Mouse (Mus musculus): ENCODE measurements around the gene Ang. TPM values are rescaled to one million over a fixed set of nuclear protein-coding genes. Genes with fewer than 3 reads are reported as not detected.

Ang gene
- polyA plus RNA-seq, 1 experiment from 2014 or later: 2.2 TPM

DNA sequence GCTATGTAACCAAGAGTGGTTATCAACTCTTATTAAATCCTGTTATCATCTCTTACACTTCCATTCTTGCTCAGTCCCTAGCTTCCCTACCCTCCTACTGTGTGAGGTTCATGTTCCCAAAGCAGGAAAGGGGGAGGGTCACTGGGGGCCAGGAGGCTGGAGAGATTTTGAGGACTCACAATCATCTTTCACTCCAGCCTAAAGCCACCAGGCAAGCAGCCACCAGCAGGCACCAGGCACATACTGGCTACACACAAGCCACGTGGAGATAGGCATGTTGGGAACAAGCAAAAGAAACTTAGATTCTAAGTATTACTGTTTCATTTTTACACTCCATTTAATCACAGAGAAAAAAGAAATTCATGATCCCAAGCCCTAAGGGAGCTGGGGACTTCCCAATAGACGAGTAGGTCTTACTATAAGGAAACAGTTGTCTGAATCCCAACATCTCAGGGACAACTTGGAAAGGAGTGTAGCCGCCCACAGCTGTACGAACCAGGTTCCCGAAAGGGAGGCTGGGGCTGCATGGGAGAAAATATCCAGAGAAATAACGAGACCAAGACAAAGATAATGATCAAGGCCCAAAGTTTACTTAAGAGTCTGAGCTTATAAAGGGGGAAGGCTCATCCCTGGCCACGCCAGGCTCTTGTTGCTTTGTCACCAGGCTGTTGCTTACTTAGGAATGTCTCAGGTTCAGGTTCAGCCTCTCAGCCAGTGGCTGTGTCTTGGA, 40.3 kb downstream of the Ang start:
- Histone ChIP-seq H3K4me3 (ENCODE audit: low read depth, low read length) (no peak overlapping the region), H3K36me3 (ENCODE audit: control insufficient read depth, insufficient read depth, low read length) (no peaks in the 10 kb centered on the region), H3K27me3 (ENCODE audit: control insufficient read depth, insufficient read depth, low read length) (no peaks in the 10 kb centered on the region), H3K27ac (ENCODE audit: low read depth, low read length) (no peak overlapping the region), H3K4me1 (ENCODE audit: control insufficient read depth, insufficient read depth, low read length) (no peaks in the 10 kb centered on the region), H3K9me3 (ENCODE audit: control insufficient read depth, low read length) (no peaks in the 10 kb centered on the region), H3K9ac (ENCODE audit: low read length) (no peak overlapping the region), H3K4me2 (ENCODE audit: low read depth) (no peak overlapping the region)
- DNase-seq (ENCODE audit: low spot score) (no peak), ATAC-seq (ENCODE audit: insufficient read depth, low FRiP score, low TSS enrichment) (no peak)
- 82% methylated on average over 7 of the region's 7 CpGs for WGBS

GRCm38 (mm10) chr14:51132372-51132771, 41.4 kb downstream of the Ang start:
- Histone ChIP-seq H3K4me3 (ENCODE audit: low read depth, low read length) (no peak overlapping the region), H3K36me3 (ENCODE audit: control insufficient read depth, insufficient read depth, low read length) (no peaks in the 10 kb centered on the region), H3K9me3 (ENCODE audit: control insufficient read depth, low read length) (no peaks in the 10 kb centered on the region), H3K9ac (ENCODE audit: low read length) (no peak overlapping the region), H3K27ac (ENCODE audit: low read depth, low read length) (no peak overlapping the region), H3K4me1 (ENCODE audit: control insufficient read depth, insufficient read depth, low read length) (no peaks in the 10 kb centered on the region), H3K27me3 (ENCODE audit: control insufficient read depth, insufficient read depth, low read length) (no peaks in the 10 kb centered on the region), H3K4me2 (ENCODE audit: low read depth) (no peak overlapping the region)
- WGBS: 90% methylated on average over 4 of the region's 4 CpGs
- ATAC-seq (ENCODE audit: insufficient read depth, low FRiP score, low TSS enrichment) (no peak), DNase-seq (ENCODE audit: low spot score) (no peak)

DNA sequence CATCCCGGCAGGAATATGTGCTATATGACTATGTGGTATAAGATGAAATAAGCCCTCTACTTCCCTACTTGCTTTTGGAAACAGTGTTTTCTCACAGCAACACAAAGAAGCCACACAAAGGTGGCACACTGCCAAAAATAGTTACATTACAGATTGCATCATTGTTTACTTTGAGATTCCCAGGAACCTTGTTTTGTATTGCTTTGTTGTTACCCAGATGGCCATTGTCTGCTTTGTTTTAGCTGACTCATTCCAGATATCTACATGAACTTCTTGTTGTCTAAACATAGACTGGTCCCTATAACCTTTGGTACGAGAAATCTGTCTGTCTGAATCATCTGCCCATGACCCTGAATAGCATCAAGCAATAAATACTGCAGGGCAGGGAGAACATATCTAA, 49.4 kb downstream of the Ang start:
- no peaks in the 10 kb centered on the region for H3K9me3 ChIP-seq (ENCODE audit: control insufficient read depth, low read length)
- H3K36me3 ChIP-seq (ENCODE audit: control insufficient read depth, insufficient read depth, low read length): no peaks in the 10 kb centered on the region
- H3K9ac ChIP-seq (ENCODE audit: low read length): no peak overlapping the region
- no peaks in the 10 kb centered on the region for H3K4me1 ChIP-seq (ENCODE audit: control insufficient read depth, insufficient read depth, low read length)
- no peaks in the 10 kb centered on the region for H3K27me3 ChIP-seq (ENCODE audit: control insufficient read depth, insufficient read depth, low read length)
- no peak overlapping the region for H3K4me2 ChIP-seq (ENCODE audit: low read depth)
- ATAC-seq (ENCODE audit: insufficient read depth, low FRiP score, low TSS enrichment) (no peak), DNase-seq (ENCODE audit: low spot score) (no peak)
- no peak overlapping the region for H3K27ac ChIP-seq (ENCODE audit: low read depth, low read length)
- no peak overlapping the region for H3K4me3 ChIP-seq (ENCODE audit: low read depth, low read length)
- 75% methylated on average over 2 of the region's 2 CpGs for WGBS

- no peak overlapping the region for H3K4me2 ChIP-seq (ENCODE audit: low read depth)
- peaks cover 5% of the 10 kb centered on the region; the same call in 1 of the 2 replicates for H3K4me1 ChIP-seq (ENCODE audit: control insufficient read depth, insufficient read depth, low read length)
- WGBS: 83% methylated on average over 4 of the region's 4 CpGs
- DNase-seq (ENCODE audit: low spot score) (no peak), ATAC-seq (ENCODE audit: insufficient read depth, low FRiP score, low TSS enrichment) (no peak)
- H3K27ac ChIP-seq (ENCODE audit: low read depth, low read length): no peak overlapping the region
- H3K4me3 ChIP-seq (ENCODE audit: low read depth, low read length): no peak overlapping the region
- H3K9me3 ChIP-seq (ENCODE audit: control insufficient read depth, low read length): no peaks in the 10 kb centered on the region
- no peaks in the 10 kb centered on the region for H3K36me3 ChIP-seq (ENCODE audit: control insufficient read depth, insufficient read depth, low read length)
- no peak overlapping the region for H3K9ac ChIP-seq (ENCODE audit: low read length)
- no peaks in the 10 kb centered on the region for H3K27me3 ChIP-seq (ENCODE audit: control insufficient read depth, insufficient read depth, low read length)
These were observed 51.2 kb downstream of the Ang start for GRCm38 (mm10) chr14:51142119-51142518.

DNA sequence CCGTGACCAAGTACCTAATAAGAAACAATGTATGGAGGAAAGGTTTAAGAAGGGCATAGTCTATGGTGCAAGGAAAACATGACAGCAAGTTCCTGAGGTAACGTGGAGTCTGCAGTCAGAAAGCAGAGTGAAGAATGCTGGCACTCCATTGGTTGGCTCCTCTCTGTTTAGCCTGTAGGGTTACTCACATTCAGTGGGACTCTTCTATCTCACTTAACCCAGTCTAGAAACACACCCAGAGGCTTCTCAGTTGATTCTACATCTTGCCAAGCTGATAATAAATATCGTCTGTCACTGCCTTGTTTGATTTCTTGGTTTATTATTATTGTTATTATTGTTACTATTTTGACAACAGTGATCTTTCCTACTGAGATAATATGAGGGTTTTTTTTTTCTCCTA, 51.6 kb downstream of the Ang start:
- H3K27me3 ChIP-seq (ENCODE audit: control insufficient read depth, insufficient read depth, low read length): no peaks in the 10 kb centered on the region

DNA sequence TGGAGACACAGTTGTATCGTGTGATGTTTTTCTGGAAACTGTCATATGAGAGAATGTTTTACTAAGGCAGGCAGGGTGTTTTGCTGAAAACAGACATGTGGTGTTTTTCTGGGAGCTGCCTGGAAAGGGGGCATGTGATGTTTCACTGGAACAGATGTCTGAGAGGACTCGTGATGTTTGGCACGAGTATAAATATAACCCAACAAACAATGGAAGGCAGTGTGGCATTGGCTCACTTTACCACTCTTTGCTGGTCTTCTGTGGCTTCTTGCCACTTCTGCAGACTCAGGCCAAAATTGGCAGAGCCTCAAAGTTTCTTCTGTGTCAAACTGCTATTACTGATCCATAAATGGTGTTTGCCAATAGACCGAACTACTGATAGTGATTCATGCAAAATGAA, 52.3 kb downstream of the Ang start:
- DNase-seq (ENCODE audit: low spot score) (no peak), ATAC-seq (ENCODE audit: insufficient read depth, low FRiP score, low TSS enrichment) (no peak)
- Histone ChIP-seq H3K4me2 (ENCODE audit: low read depth) (no peak overlapping the region), H3K36me3 (ENCODE audit: control insufficient read depth, insufficient read depth, low read length) (no peaks in the 10 kb centered on the region), H3K4me3 (ENCODE audit: low read depth, low read length) (no peak overlapping the region), H3K9ac (ENCODE audit: low read length) (no peak overlapping the region), H3K27me3 (ENCODE audit: control insufficient read depth, insufficient read depth, low read length) (no peaks in the 10 kb centered on the region), H3K4me1 (ENCODE audit: control insufficient read depth, insufficient read depth, low read length) (peaks cover 5% of the 10 kb centered on the region; the same call in 1 of the 2 replicates), H3K9me3 (ENCODE audit: control insufficient read depth, low read length) (no peaks in the 10 kb centered on the region), H3K27ac (ENCODE audit: low read depth, low read length) (no peak overlapping the region)
- WGBS: 80% methylated on average over 4 of the region's 4 CpGs

More for the DNA sequence above, 51.6 kb downstream of the Ang start:
- H3K4me2 ChIP-seq (ENCODE audit: low read depth): no peak overlapping the region
- ATAC-seq (ENCODE audit: insufficient read depth, low FRiP score, low TSS enrichment) (no peak), DNase-seq (ENCODE audit: low spot score) (no peak)
- H3K9me3 ChIP-seq (ENCODE audit: control insufficient read depth, low read length): no peaks in the 10 kb centered on the region
- WGBS: 87% methylated on average over 3 of the region's 3 CpGs
- H3K9ac ChIP-seq (ENCODE audit: low read length): no peak overlapping the region
- H3K4me1 ChIP-seq (ENCODE audit: control insufficient read depth, insufficient read depth, low read length): peaks cover 5% of the 10 kb centered on the region; the same call in 1 of the 2 replicates
- no peak overlapping the region for H3K27ac ChIP-seq (ENCODE audit: low read depth, low read length)
- H3K36me3 ChIP-seq (ENCODE audit: control insufficient read depth, insufficient read depth, low read length): no peaks in the 10 kb centered on the region
- no peak overlapping the region for H3K4me3 ChIP-seq (ENCODE audit: low read depth, low read length)

DNA sequence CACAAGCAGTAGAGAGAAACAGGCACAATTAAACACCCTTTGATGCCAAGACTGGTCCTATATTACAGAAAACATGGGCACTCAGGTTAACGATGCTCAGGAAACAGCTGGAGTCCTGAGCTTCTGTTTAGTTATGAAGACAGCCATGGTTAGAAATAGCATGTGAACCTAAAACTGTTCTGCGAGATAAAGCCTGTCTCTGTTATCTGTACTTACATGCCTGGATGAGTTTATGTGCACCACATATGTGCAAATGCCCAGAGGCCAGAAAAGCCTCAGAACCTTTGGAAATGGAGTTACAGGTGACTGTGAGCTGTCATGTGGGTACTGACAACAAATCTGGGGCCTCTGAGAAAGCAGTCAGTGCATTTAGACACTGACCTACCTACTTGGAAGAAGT, 53.0 kb downstream of the Ang start:
- Histone ChIP-seq H3K36me3 (ENCODE audit: control insufficient read depth, insufficient read depth, low read length) (no peaks in the 10 kb centered on the region), H3K4me2 (ENCODE audit: low read depth) (no peak overlapping the region), H3K27me3 (ENCODE audit: control insufficient read depth, insufficient read depth, low read length) (no peaks in the 10 kb centered on the region), H3K27ac (ENCODE audit: low read depth, low read length) (no peak overlapping the region), H3K9me3 (ENCODE audit: control insufficient read depth, low read length) (no peaks in the 10 kb centered on the region), H3K9ac (ENCODE audit: low read length) (no peak overlapping the region), H3K4me3 (ENCODE audit: low read depth, low read length) (no peak overlapping the region), H3K4me1 (ENCODE audit: control insufficient read depth, insufficient read depth, low read length) (peaks cover 5% of the 10 kb centered on the region; the same call in 1 of the 2 replicates)
- WGBS: 91% methylated on average over 2 of the region's 2 CpGs
- ATAC-seq (ENCODE audit: insufficient read depth, low FRiP score, low TSS enrichment) (no peak), DNase-seq (ENCODE audit: low spot score) (no peak)

- no peak overlapping the region for H3K9ac ChIP-seq (ENCODE audit: low read length)
- WGBS: 96% methylated on average over 4 of the region's 4 CpGs
- no peaks in the 10 kb centered on the region for H3K36me3 ChIP-seq (ENCODE audit: control insufficient read depth, insufficient read depth, low read length)
- H3K4me3 ChIP-seq (ENCODE audit: low read depth, low read length): no peak overlapping the region
- no peaks in the 10 kb centered on the region for H3K9me3 ChIP-seq (ENCODE audit: control insufficient read depth, low read length)
- H3K27ac ChIP-seq (ENCODE audit: low read depth, low read length): no peak overlapping the region
- no peak for DNase-seq (ENCODE audit: low spot score)
- H3K4me1 ChIP-seq (ENCODE audit: control insufficient read depth, insufficient read depth, low read length): peaks cover 5% of the 10 kb centered on the region; the same call in 1 of the 2 replicates
- no peak for ATAC-seq (ENCODE audit: insufficient read depth, low FRiP score, low TSS enrichment)
- no peak overlapping the region for H3K4me2 ChIP-seq (ENCODE audit: low read depth)
- no peaks in the 10 kb centered on the region for H3K27me3 ChIP-seq (ENCODE audit: control insufficient read depth, insufficient read depth, low read length)
These were observed 53.5 kb downstream of the Ang start for GRCm38 (mm10) chr14:51144451-51144850.

DNA sequence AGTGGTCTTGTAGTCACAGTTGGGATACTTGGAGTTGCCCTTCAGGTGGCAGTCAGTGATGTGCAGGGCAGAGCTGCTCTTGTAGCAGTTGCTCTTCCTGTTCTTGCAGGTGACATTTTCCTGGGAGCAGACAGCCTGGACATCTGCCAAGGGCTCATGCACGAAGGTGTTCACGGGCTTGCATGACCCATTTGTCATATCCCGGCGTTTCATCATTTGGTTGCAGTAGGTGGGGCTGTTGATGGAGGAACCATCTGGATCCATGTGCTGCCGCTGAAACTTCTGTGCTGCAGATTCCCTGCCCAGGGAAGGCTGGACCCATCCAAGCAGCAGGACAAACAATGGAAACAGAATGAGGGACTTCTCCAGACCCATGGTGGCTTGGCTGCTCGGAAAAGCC, 54.6 kb downstream of the Ang start:
- Histone ChIP-seq H3K4me1 (ENCODE audit: control insufficient read depth, insufficient read depth, low read length) (peaks cover 5% of the 10 kb centered on the region; the same call in 1 of the 2 replicates), H3K9me3 (ENCODE audit: control insufficient read depth, low read length) (no peaks in the 10 kb centered on the region), H3K4me3 (ENCODE audit: low read depth, low read length) (no peak overlapping the region), H3K9ac (ENCODE audit: low read length) (no peak overlapping the region), H3K27ac (ENCODE audit: low read depth, low read length) (no peak overlapping the region), H3K27me3 (ENCODE audit: control insufficient read depth, insufficient read depth, low read length) (no peaks in the 10 kb centered on the region), H3K4me2 (ENCODE audit: low read depth) (no peak overlapping the region), H3K36me3 (ENCODE audit: control insufficient read depth, insufficient read depth, low read length) (no peaks in the 10 kb centered on the region)
- WGBS: 84% methylated on average over 6 of the region's 6 CpGs
- ATAC-seq (ENCODE audit: insufficient read depth, low FRiP score, low TSS enrichment): no peak
- no peak for DNase-seq (ENCODE audit: low spot score)

All from neural tube, embryonic 11.5 days (tissue).